Mouse (Mus musculus) liver, adult 2 months (tissue): ENCODE data around the gene Loxl3. TPM values are rescaled to one million over a fixed set of nuclear protein-coding genes. Genes with fewer than 3 reads are reported as not detected.

Experiments used
- DNase-seq: peaks from one replicate; pipeline ENCODE4 v3.0.0-alpha.2; 2011; ENCODE audit warnings: low read depth, low spot score; ENCODE audit errors: extremely low read depth
- H3K27ac ChIP-seq: fragments of 200-500 bp; replicated peaks from 2 replicates; pipeline ENCODE4 v1.5.1; 2012; ENCODE audit warnings: low read depth, mild to moderate bottlenecking, control low read depth, inconsistent platforms, low read length; ENCODE audit not compliant: insufficient read depth
- H3K27me3 ChIP-seq: fragments of 200-500 bp; 2 replicates; pipeline ENCODE4 v1.6.1; 2012; ENCODE audit warnings: mild to moderate bottlenecking, moderate library complexity, low read length, inconsistent platforms; ENCODE audit not compliant: control insufficient read depth, insufficient read depth
- H3K36me3 ChIP-seq: fragments of 200-500 bp; 2 replicates; pipeline ENCODE4 v1.6.1; 2012; ENCODE audit warnings: low read length, inconsistent platforms; ENCODE audit not compliant: control insufficient read depth, insufficient read depth
- H3K4me1 ChIP-seq: fragments of 200-500 bp; 2 replicates; pipeline ENCODE4 v1.6.1; 2011; ENCODE audit warnings: low read length; ENCODE audit not compliant: control insufficient read depth, insufficient read depth
- H3K4me3 ChIP-seq: fragments of 200-500 bp; 2 replicates; pipeline ENCODE4 v1.5.1; 2011; ENCODE audit warnings: low read depth, mild to moderate bottlenecking, control low read depth, low read length, moderate library complexity; ENCODE audit not compliant: insufficient read depth
- H3K79me2 ChIP-seq: fragments of 200-500 bp; 2 replicates; pipeline ENCODE4 v1.6.1; 2012; ENCODE audit warnings: inconsistent platforms, mild to moderate bottlenecking, low read length, moderate library complexity; ENCODE audit not compliant: control insufficient read depth, insufficient read depth
- H3K9ac ChIP-seq: fragments of 200-500 bp; 2 replicates; pipeline ENCODE4 v1.6.1; 2012; ENCODE audit warnings: low read depth, mild to moderate bottlenecking, control low read depth, inconsistent platforms, low read length
- CTCF ChIP-seq: fragments of 200-500 bp; IDR thresholded peaks from 2 replicates; pipeline ENCODE4 v1.5.1; 2011; ENCODE audit warnings: low read depth, low read length, control low read depth
- POLR2A ChIP-seq: fragments of 200-500 bp; IDR thresholded peaks from 2 replicates; pipeline ENCODE4 v1.6.1; 2011; ENCODE audit warnings: low read length, control low read depth; ENCODE audit not compliant: insufficient read depth; ENCODE audit errors: extremely low read depth
- WGBS: fragments of 180-500 bp; shearing (Covaris S2); methylation state at CpG from one replicate; pipeline ENCODE4 v1.1.7; 2018; 5-methylcytosine and 5-hydroxymethylcytosine counted together
- polyA plus RNA-seq: library from polyadenylated mRNA; depleted of rRNA; stranded (reverse); fragments of >200 nt; gene quantifications from 2 replicates; pipeline ENCODE4 v1.2.3, GENCODE M21; 2012
- total RNA-seq: library from RNA; depleted of rRNA; stranded (reverse); fragments of >200 nt; gene quantifications from 2 replicates; pipeline ENCODE4 v1.2.3, GENCODE M21; 2014

Loxl3 gene
- total and polyA plus RNA-seq, 2 experiments = 1.1 to 1.3 TPM

DNA sequence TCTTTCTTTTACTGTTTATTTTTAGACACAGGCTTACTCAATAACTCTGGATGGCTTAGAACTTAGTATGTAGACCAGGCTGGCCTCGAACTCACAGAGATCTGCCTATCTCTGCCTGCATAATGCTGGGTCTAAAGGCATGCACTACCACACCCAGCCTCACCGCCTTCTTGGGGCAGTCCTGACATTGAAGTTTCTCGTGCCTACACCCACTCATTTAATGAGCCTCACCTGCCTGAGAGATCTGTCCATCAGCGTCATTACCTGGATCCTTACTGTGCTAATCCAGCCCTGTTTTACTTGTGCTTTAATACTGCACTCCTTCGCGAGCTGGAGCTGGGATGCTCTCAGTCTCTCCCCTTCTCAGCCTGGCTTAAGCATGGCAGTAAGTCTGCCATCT, 22.2 kb upstream of the Loxl3 start:
- H3K79me2 ChIP-seq = no peaks in the 10 kb centered on the region
- no peaks in the 10 kb centered on the region for H3K36me3 ChIP-seq
- H3K27ac ChIP-seq = no peak overlapping the region
- DNase-seq = no peak
- no peak overlapping the region for H3K4me3 ChIP-seq
- H3K9ac ChIP-seq = no peak overlapping the region
- H3K27me3 ChIP-seq = no peaks in the 10 kb centered on the region
- 89% methylated on average over 6 of the region's 6 CpGs for WGBS
- no peaks in the 10 kb centered on the region for H3K4me1 ChIP-seq
- no peak for TF ChIP-seq POLR2A
- no peak for TF ChIP-seq CTCF

- H3K4me3 ChIP-seq = no peak overlapping the region
- no peak overlapping the region for H3K9ac ChIP-seq
- no peaks in the 10 kb centered on the region for H3K79me2 ChIP-seq
- TF ChIP-seq CTCF = no peak
- no peak for TF ChIP-seq POLR2A
- H3K4me1 ChIP-seq = no peaks in the 10 kb centered on the region
- no peak overlapping the region for H3K27ac ChIP-seq
- H3K27me3 ChIP-seq = no peaks in the 10 kb centered on the region
- no peak for DNase-seq
- WGBS = 88% methylated on average over 5 of the region's 5 CpGs
- H3K36me3 ChIP-seq = no peaks in the 10 kb centered on the region
Observed at GRCm38 (mm10) chr6:83013444-83013843, 20.5 kb upstream of the Loxl3 start.

GRCm38 (mm10) chr6:83014482-83015466, 19.2 kb upstream of the Loxl3 start:
- no peaks in the 10 kb centered on the region for H3K4me1 ChIP-seq
- DNase-seq = no peak
- H3K36me3 ChIP-seq = no peaks in the 10 kb centered on the region
- 72% methylated on average over 12 of the region's 12 CpGs for WGBS
- TF ChIP-seq CTCF (no peak), POLR2A (no peak)
- no peak overlapping the region for H3K4me3 ChIP-seq
- no peaks in the 10 kb centered on the region for H3K27me3 ChIP-seq
- H3K79me2 ChIP-seq = no peaks in the 10 kb centered on the region
- H3K9ac ChIP-seq = no peak overlapping the region
- no peak overlapping the region for H3K27ac ChIP-seq

GRCm38 (mm10) chr6:83015749-83016148, 18.2 kb upstream of the Loxl3 start:
- no peaks in the 10 kb centered on the region for H3K4me1 ChIP-seq
- H3K27ac ChIP-seq = no peak overlapping the region

DNA sequence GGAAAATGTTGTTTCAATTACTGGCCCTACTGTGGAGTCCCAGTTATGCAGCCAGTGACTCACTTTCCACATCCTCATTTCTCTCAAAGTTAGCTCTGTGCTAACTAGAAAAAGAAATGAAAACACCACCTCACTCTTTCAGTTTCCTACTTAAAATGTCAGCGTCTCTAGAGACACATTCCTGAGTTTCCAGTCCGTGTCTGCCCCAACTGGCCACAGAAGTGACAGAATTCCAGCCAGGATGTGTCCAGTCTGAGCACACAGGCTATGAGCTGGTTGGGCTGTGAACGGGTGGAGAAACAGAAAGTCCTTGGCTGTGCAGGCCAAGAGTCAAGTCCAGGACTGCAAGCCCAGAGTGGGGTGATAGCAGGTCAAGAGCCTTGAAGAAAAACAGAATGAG, 16.8 kb upstream of the Loxl3 start:
- H3K27ac ChIP-seq = no peak overlapping the region
- no peak for DNase-seq
- no peaks in the 10 kb centered on the region for H3K79me2 ChIP-seq
- H3K4me3 ChIP-seq = no peak overlapping the region
- no peaks in the 10 kb centered on the region for H3K4me1 ChIP-seq
- H3K27me3 ChIP-seq = no peaks in the 10 kb centered on the region
- no peak for TF ChIP-seq CTCF
- TF ChIP-seq POLR2A = no peak
- H3K36me3 ChIP-seq = no peaks in the 10 kb centered on the region
- 60% methylated on average over 3 of the region's 3 CpGs for WGBS
- no peak overlapping the region for H3K9ac ChIP-seq

More at GRCm38 (mm10) chr6:83015749-83016148, 18.2 kb upstream of the Loxl3 start:
- Histone ChIP-seq H3K79me2 (no peaks in the 10 kb centered on the region), H3K9ac (no peak overlapping the region), H3K36me3 (no peaks in the 10 kb centered on the region), H3K4me3 (no peak overlapping the region), H3K27me3 (no peaks in the 10 kb centered on the region)
- no peak for TF ChIP-seq CTCF
- no peak for TF ChIP-seq POLR2A
- no peak for DNase-seq
- 87% methylated on average over 2 of the region's 2 CpGs for WGBS

GRCm38 (mm10) chr6:83019044-83019443, 14.9 kb upstream of the Loxl3 start:
- Histone ChIP-seq H3K27me3 (no peaks in the 10 kb centered on the region), H3K4me3 (no peak overlapping the region), H3K79me2 (no peaks in the 10 kb centered on the region), H3K36me3 (no peaks in the 10 kb centered on the region), H3K27ac (no peak overlapping the region), H3K4me1 (no peaks in the 10 kb centered on the region), H3K9ac (no peak overlapping the region)
- DNase-seq = no peak
- 75% methylated on average over 3 of the region's 3 CpGs for WGBS
- no peak for TF ChIP-seq POLR2A
- TF ChIP-seq CTCF = no peak
